Mouse (Mus musculus) ovary, adult 2 months (tissue): Measurements from ENCODE around the gene Lgalsl. TPM values are rescaled to one million over a fixed set of nuclear protein-coding genes. Genes with fewer than 3 reads are reported as not detected.

ENCODE experiments used
- polyA plus RNA-seq: library from polyadenylated mRNA; depleted of rRNA; stranded (reverse); fragments of >200 nt; gene quantifications from 2 replicates; pipeline ENCODE4 v1.2.3, GENCODE M21; 2012; rRNA removed

Gene Lgalsl
- polyA plus RNA-seq, result 11.0 and 14.6 TPM in 2 replicates

DNA sequence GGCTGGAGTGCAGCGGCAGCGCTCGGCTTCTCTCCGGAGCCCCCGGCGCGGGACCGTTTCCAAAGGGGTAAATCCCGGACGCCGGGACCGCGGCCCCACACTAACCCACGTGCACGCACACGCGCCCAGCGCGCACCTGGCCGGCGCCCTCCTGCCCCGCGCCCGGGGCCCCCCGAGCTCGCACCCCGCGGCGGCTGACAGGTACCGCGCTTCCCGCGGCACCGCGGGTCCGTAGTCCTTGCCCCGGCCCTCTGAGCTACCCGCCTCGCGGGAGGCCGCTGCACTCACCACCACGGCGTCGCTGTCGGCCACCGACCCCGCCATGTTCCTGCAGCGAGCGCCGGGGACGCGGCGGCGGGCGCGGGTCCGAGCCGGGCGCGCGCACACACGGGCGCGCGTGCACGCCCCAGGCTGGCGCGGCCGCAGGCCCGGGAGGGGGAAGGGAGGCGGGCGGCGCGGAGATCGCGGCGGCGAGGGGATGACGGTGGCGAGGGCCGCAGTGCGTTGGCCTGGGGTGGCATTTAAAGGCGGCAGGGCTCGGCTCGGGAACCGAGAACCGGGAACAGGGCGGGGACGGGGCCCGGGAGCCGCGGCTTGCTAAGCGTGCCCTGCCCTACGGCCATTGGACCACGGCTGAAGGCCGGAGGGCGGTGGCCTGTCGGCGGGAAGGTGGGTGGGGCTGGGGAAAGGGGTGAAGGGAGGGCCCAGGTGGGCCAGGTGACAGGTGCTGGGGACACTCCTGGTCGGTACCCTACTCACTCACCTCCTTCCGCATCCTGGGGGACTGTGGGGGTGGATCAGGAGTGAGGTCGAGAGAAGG is at the start of gene Lgalsl:
Gene Lgalsl (minus strand): TSS at position 371 of the 820 bp plus-strand sequence.

Other genes with a start within 250 kb of the Lgalsl start
- gene Aftph, start 89.5 kb downstream of the Lgalsl start, polyA plus RNA-seq, result 29.8 and 58.9 TPM in 2 replicates